Mouse (Mus musculus): ENCODE data around the gene Lats1. TPM values are rescaled to one million over a fixed set of nuclear protein-coding genes. Genes with fewer than 3 reads are reported as not detected.

Lats1 gene
- total RNA-seq (2012; rRNA removed) (11.1 and 12.0 TPM in 2 replicates), polyA plus RNA-seq (2012; ENCODE audit: insufficient read depth in 1 of 2, insufficient read length in 2 of 2, low read depth in 1 of 2, low replicate concordance in 2 of 2, missing spikeins in 1 of 2) (10 to 100 TPM; 17.8 to 73.4 TPM)

DNA sequence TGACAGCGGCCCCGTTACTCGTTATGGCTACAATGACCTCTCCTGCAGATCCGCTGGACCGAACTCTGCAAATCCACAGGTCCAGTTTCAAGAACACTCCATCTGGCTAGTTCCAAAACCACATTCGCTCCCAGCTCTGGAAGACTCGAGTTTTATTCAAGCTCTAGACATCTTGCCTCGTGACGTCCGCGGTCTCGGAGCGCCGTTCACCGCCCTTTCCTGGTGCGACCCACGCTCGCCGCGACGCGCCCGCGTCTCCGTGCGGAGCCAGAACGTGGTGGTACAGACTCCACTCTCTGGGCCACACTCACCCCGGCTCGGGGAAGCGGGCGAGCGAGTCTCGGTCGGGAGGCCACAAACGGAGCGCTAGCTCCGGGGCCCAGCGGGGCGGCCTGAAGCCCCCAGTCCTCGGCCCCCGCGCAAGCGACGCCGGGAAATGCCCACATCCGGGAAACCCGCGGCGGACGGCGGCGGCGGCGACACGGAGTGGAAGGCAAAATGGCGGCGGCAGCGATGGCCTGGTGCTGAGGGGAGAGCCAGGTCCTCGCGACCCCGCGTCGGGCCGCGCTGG is at the start of gene Lats1, which contains the start of gene Pcmt1:
Gene Lats1 (plus strand): TSS at position 484 of the 571 bp plus-strand sequence.
Gene Pcmt1 (minus strand): TSS at position 406 of the 571 bp plus-strand sequence.
- H3K36me3 ChIP-seq (ENCODE audit: control insufficient read depth in 1 of 2, insufficient read depth in 2 of 2, low read length in 2 of 2) = peaks cover 16 to 45% of the 10 kb centered on the region in 2 experiments
- no peaks in the 10 kb centered on the region for H3K9me3 ChIP-seq (replicated peaks; ENCODE audit: insufficient read depth, low read length)
- H3K79me2 ChIP-seq (ENCODE audit: control insufficient read depth, insufficient read depth, low read length, poor library complexity) = peaks cover 72% of the 10 kb centered on the region
- peak within 1 kb of the TSS; percentile 98 for H3K9ac ChIP-seq (ENCODE audit: control insufficient read depth, low read depth, low read length, poor library complexity, severe bottlenecking)
- no peaks in the 10 kb centered on the region for H3K27me3 ChIP-seq (ENCODE audit: control insufficient read depth in 1 of 2, insufficient read depth in 2 of 2, low read length in 2 of 2)
- H3K27ac ChIP-seq (ENCODE audit: control insufficient read depth, low read depth, low read length) = peak within 1 kb of the TSS; percentile 87
- peaks cover 6 to 17% of the 10 kb centered on the region in 2 experiments for H3K4me1 ChIP-seq (ENCODE audit: control insufficient read depth in 1 of 2, insufficient read depth in 2 of 2, low read length in 2 of 2)
- DNase-seq (ENCODE audit: low read depth, low spot score) = peak; percentile 80
- peak within 1 kb of the TSS; percentile 98 to 100 for H3K4me3 ChIP-seq (ENCODE audit: control insufficient read depth in 1 of 2, insufficient read depth in 1 of 2, low read depth in 2 of 2, low read length in 2 of 2)
- TF ChIP-seq MYC (IDR thresholded peaks at IDR 0.05; ENCODE audit: low read depth, low read length) = peak; percentile 38; the same call in 1 of the 2 replicates
- no peak for TF ChIP-seq GATA1 (IDR thresholded peaks at IDR 0.05; ENCODE audit: low read depth, low read length)
- TF ChIP-seq CTCF (IDR thresholded peaks at IDR 0.05 in 2 of 3, conservative IDR thresholded peaks at IDR 0.05 in 1 of 3; ENCODE audit: control insufficient read depth in 1 of 3, insufficient read depth in 1 of 3, low read depth in 2 of 3, low read length in 3 of 3, poor library complexity in 1 of 3, severe bottlenecking in 1 of 3) = no peak
- TF ChIP-seq GABPA (IDR thresholded peaks at IDR 0.05; ENCODE audit: low read depth, low read length) = no peak
- TF ChIP-seq JUND (IDR thresholded peaks at IDR 0.05; ENCODE audit: low read depth, low read length) = no peak
- no peak for TF ChIP-seq USF1 (IDR thresholded peaks at IDR 0.05; ENCODE audit: low read depth, low read length)
- TF ChIP-seq ELF1 (IDR thresholded peaks at IDR 0.05; ENCODE audit: low read depth, low read length) = peak; percentile 52; the same call in 1 of the 2 replicates
- TF ChIP-seq USF2 (IDR thresholded peaks at IDR 0.05; ENCODE audit: borderline replicate concordance in 1 of 2, insufficient read depth in 1 of 2, low read depth in 1 of 2, low read length in 2 of 2) = no peak
- no peak for TF ChIP-seq E2F4 (IDR thresholded peaks at IDR 0.05; ENCODE audit: borderline replicate concordance, low read depth, low read length)
- no peak for TF ChIP-seq SMC3 (IDR thresholded peaks at IDR 0.05; ENCODE audit: low read depth, low read length)
- peak; percentile 27; the same call in 1 of the 2 replicates for TF ChIP-seq ETS1 (IDR thresholded peaks at IDR 0.05; ENCODE audit: low read depth, low read length)
- TF ChIP-seq MXI1 (IDR thresholded peaks at IDR 0.05; ENCODE audit: low read depth, low read length) = peak; percentile 65
- peak; percentile 90 to 96 for TF ChIP-seq POLR2A (IDR thresholded peaks at IDR 0.05; ENCODE audit: control insufficient read depth in 1 of 2, insufficient read depth in 1 of 2, low read depth in 1 of 2, low read length in 2 of 2, poor library complexity in 1 of 2)
- TF ChIP-seq EP300 (IDR thresholded peaks at IDR 0.05; ENCODE audit: low read depth in 1 of 2, low read length in 2 of 2) = no peak
- peak; percentile 62; the same call in 1 of the 2 replicates for TF ChIP-seq KAT2A (conservative IDR thresholded peaks at IDR 0.05; ENCODE audit: low read depth, low read length)
- TF ChIP-seq ZKSCAN1 (IDR thresholded peaks at IDR 0.05; ENCODE audit: low read depth, low read length) = no peak
- peak; percentile 70 for TF ChIP-seq TCF12 (IDR thresholded peaks at IDR 0.05; ENCODE audit: low read depth, low read length)
- TF ChIP-seq ZC3H11A (IDR thresholded peaks at IDR 0.05; ENCODE audit: low read depth, low read length) = no peak
- TF ChIP-seq MAFK (IDR thresholded peaks at IDR 0.05; ENCODE audit: borderline replicate concordance, low read depth, low read length) = no peak
- TF ChIP-seq CHD1 (IDR thresholded peaks at IDR 0.05; ENCODE audit: low read depth, low read length) = no peak
- TF ChIP-seq RCOR1 (IDR thresholded peaks at IDR 0.05; ENCODE audit: low read depth, low read length) = no peak
- no peak for TF ChIP-seq ZNF384 (IDR thresholded peaks at IDR 0.05; ENCODE audit: low read depth, low read length)
- TF ChIP-seq CHD2 (IDR thresholded peaks at IDR 0.05; ENCODE audit: low read length) = no peak
- TF ChIP-seq TAL1 (IDR thresholded peaks at IDR 0.05; ENCODE audit: low read length) = no peak
- 0 out of 2 replicates have a peak, but pooled peaks have one; percentile 14 for TF ChIP-seq NRF1 (IDR thresholded peaks at IDR 0.05; ENCODE audit: insufficient read depth, low read depth, low read length, poor library complexity, severe bottlenecking)
- peak; percentile 29; the same call in 1 of the 2 replicates for TF ChIP-seq TBP (IDR thresholded peaks at IDR 0.05; ENCODE audit: low read depth, low read length)
- no peak for TF ChIP-seq RAD21 (IDR thresholded peaks at IDR 0.05; ENCODE audit: low read depth, low read length)
- TF ChIP-seq NELFE (IDR thresholded peaks at IDR 0.05; ENCODE audit: low read depth, low read length) = peak; percentile 95
- TF ChIP-seq SIN3A (IDR thresholded peaks at IDR 0.05; ENCODE audit: low read length) = peak; percentile 54; the same call in 1 of the 2 replicates
- TF ChIP-seq UBTF (IDR thresholded peaks at IDR 0.05; ENCODE audit: borderline replicate concordance, insufficient read depth, low read depth, low read length) = no peak
- peak; percentile 85 for TF ChIP-seq HCFC1 (IDR thresholded peaks at IDR 0.05; ENCODE audit: low read depth, low read length)
- TF ChIP-seq ZMIZ1 (IDR thresholded peaks at IDR 0.05; ENCODE audit: low read depth, low read length) = peak; percentile 82
- TF ChIP-seq MEF2A (IDR thresholded peaks at IDR 0.05; ENCODE audit: extremely low read depth, insufficient replicate concordance, low read depth, low read length, poor library complexity, severe bottlenecking) = no peak
- 0 out of 2 replicates have a peak, but pooled peaks have one; percentile 37 for TF ChIP-seq MAZ (IDR thresholded peaks at IDR 0.05; ENCODE audit: low read depth, low read length)
- no peak for TF ChIP-seq MYB (IDR thresholded peaks at IDR 0.05; ENCODE audit: low read depth, low read length)
- no peak for TF ChIP-seq POLR2AphosphoS5 (IDR thresholded peaks at IDR 0.05; ENCODE audit: borderline replicate concordance, low read depth, low read length)
